Mouse (Mus musculus) intestine, embryonic 15.5 days (tissue): ENCODE measurements around the gene Tmem274. TPM values are rescaled to one million over a fixed set of nuclear protein-coding genes. Genes with fewer than 3 reads are reported as not detected.

Source experiments
- ATAC-seq: fragments of 200-750 bp; cut with Nextera tagmentation; 2 replicates; pipeline ENCODE4 v1.8.0; 2017; ENCODE audit warnings: moderate TSS enrichment, moderate library complexity
- H3K27ac ChIP-seq: fragments of 300-500 bp; sonication (generic); 2 replicates; pipeline ENCODE4 v1.5.1; 2015; ENCODE audit warnings: mild to moderate bottlenecking, inconsistent platforms
- H3K27me3 ChIP-seq: fragments of 300-500 bp; sonication (generic); replicated peaks from 2 replicates; pipeline ENCODE4 v1.6.1; 2015; ENCODE audit warnings: inconsistent platforms
- H3K36me3 ChIP-seq: fragments of 300-500 bp; sonication (generic); 2 replicates; pipeline ENCODE4 v1.6.1; 2015; ENCODE audit warnings: inconsistent platforms
- H3K4me1 ChIP-seq: fragments of 300-500 bp; sonication (generic); replicated peaks from 2 replicates; pipeline ENCODE4 v1.6.1; 2015; ENCODE audit warnings: inconsistent platforms
- H3K4me2 ChIP-seq: fragments of 300-500 bp; sonication (generic); replicated peaks from 2 replicates; pipeline ENCODE4 v1.6.1; 2015; ENCODE audit warnings: mild to moderate bottlenecking, inconsistent platforms
- H3K4me3 ChIP-seq: fragments of 300-500 bp; sonication (generic); replicated peaks from 2 replicates; pipeline ENCODE4 v1.5.1; 2015; ENCODE audit warnings: inconsistent platforms
- H3K9ac ChIP-seq: fragments of 300-500 bp; sonication (generic); 2 replicates; pipeline ENCODE4 v1.6.1; 2015; ENCODE audit warnings: inconsistent platforms
- H3K9me3 ChIP-seq: fragments of 300-500 bp; sonication (generic); 2 replicates; pipeline ENCODE4 v1.6.1; 2016; ENCODE audit warnings: inconsistent platforms
- WGBS: fragments of 180-500 bp; shearing (Covaris S2); methylation state at CpG from one replicate; pipeline ENCODE4 v1.1.7; 2015; 5-methylcytosine and 5-hydroxymethylcytosine counted together
- polyA plus RNA-seq: library from polyadenylated mRNA; unstranded; fragments of >200 nt; fragmentation: Nextera tagmentation; extraction: Ambion mirVana; gene quantifications from 2 replicates; pipeline ENCODE4 v1.2.1, GENCODE M21; 2015

Gene Tmem274
- polyA plus RNA-seq, 1 experiment from 2014 or later = not detected

GRCm38 (mm10) chr4:149485825-149486206, 8.6 kb downstream of the Tmem274 start:
- H3K27me3 ChIP-seq = no peaks in the 10 kb centered on the region
- H3K9me3 ChIP-seq = no peaks in the 10 kb centered on the region
- peak overlapping the region; percentile 81 for H3K9ac ChIP-seq
- H3K36me3 ChIP-seq = peaks cover 16% of the 10 kb centered on the region
- peak overlapping the region; percentile 78 for H3K27ac ChIP-seq
- peaks cover 6% of the 10 kb centered on the region; the same call in 1 of the 2 replicates for H3K4me1 ChIP-seq
- ATAC-seq = no peak
- peak overlapping the region; percentile 77 for H3K4me3 ChIP-seq
- H3K4me2 ChIP-seq = peak overlapping the region; percentile 85
- under 1% methylated on average over 10 of the region's 10 CpGs for WGBS

GRCm38 (mm10) chr4:149487729-149488128, 10.6 kb downstream of the Tmem274 start:
- H3K9ac ChIP-seq = no peak overlapping the region
- H3K27me3 ChIP-seq = no peaks in the 10 kb centered on the region
- H3K36me3 ChIP-seq = peaks cover 22% of the 10 kb centered on the region
- WGBS = 94% methylated on average over 12 of the region's 12 CpGs
- no peak overlapping the region for H3K4me2 ChIP-seq
- no peak overlapping the region for H3K27ac ChIP-seq
- H3K9me3 ChIP-seq = no peaks in the 10 kb centered on the region
- no peak overlapping the region for H3K4me3 ChIP-seq
- no peak for ATAC-seq
- H3K4me1 ChIP-seq = peaks cover 6% of the 10 kb centered on the region; the same call in 1 of the 2 replicates

DNA sequence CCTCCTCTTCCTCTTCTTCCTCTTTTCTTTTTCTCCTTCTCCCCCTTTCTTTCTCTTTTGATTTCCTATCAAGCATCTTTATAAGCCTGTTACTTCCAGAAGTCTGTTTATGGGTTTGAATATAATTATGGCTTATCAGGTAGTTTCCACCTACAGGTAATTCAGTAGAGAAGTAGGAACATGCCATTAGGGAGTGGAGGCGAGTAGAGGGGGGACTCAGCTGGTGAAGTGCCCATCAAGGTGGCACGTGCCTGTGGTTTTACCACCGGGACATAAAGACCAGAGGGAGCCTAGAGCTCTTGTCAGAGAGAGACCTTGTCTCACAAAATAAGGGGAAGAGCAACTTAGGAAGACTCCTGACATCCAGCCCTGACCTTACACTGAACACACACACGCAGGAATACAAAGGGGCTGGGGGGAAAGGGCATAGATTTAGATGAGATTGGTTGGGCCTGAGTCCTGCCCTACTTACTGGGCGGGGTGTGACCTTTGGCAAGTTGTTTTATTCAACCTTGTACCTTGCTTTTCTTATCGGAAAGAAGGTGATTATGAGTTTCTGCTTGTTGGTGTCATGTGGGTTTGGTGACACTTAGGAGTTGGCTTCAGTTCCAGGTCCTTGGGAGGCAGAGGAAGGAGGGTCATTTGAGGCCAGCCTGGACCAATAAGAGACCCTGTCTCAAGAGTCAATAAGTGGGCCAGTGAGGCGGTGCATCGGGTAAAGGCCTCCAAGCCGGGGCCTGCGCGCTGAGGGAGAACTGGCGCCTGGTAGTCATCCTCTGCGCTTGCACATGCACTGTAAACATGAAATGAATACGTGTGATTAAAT, 12.4 kb downstream of the Tmem274 start:
- Histone ChIP-seq H3K27ac (peak overlapping the region; percentile 65), H3K36me3 (peaks cover 34% of the 10 kb centered on the region), H3K9me3 (no peaks in the 10 kb centered on the region), H3K4me1 (peaks cover 2% of the 10 kb centered on the region; the same call in 1 of the 2 replicates), H3K27me3 (no peaks in the 10 kb centered on the region), H3K4me3 (no peak overlapping the region), H3K9ac (no peak overlapping the region), H3K4me2 (no peak overlapping the region)
- ATAC-seq = peak; percentile 77
- WGBS = 72% methylated on average over 14 of the region's 14 CpGs

GRCm38 (mm10) chr4:149491151-149491550, 14.0 kb downstream of the Tmem274 start:
- no peaks in the 10 kb centered on the region for H3K9me3 ChIP-seq
- H3K9ac ChIP-seq = no peak overlapping the region
- peaks cover 1% of the 10 kb centered on the region; the same call in 1 of the 2 replicates for H3K4me1 ChIP-seq
- H3K4me2 ChIP-seq = no peak overlapping the region
- H3K4me3 ChIP-seq = no peak overlapping the region
- peaks cover 40% of the 10 kb centered on the region for H3K36me3 ChIP-seq
- ATAC-seq = no peak
- WGBS = 95% methylated on average over 3 of the region's 3 CpGs
- no peak overlapping the region for H3K27ac ChIP-seq
- no peaks in the 10 kb centered on the region for H3K27me3 ChIP-seq

GRCm38 (mm10) chr4:149496612-149497011, 19.4 kb downstream of the Tmem274 start:
- no peak overlapping the region for H3K4me3 ChIP-seq
- H3K27ac ChIP-seq = no peak overlapping the region
- no peaks in the 10 kb centered on the region for H3K4me1 ChIP-seq
- H3K9me3 ChIP-seq = no peaks in the 10 kb centered on the region
- H3K9ac ChIP-seq = no peak overlapping the region
- no peak for ATAC-seq
- H3K27me3 ChIP-seq = no peaks in the 10 kb centered on the region
- 75% methylated on average over 2 of the region's 2 CpGs for WGBS
- peaks cover 39% of the 10 kb centered on the region for H3K36me3 ChIP-seq
- no peak overlapping the region for H3K4me2 ChIP-seq

GRCm38 (mm10) chr4:149498901-149499300, 21.7 kb downstream of the Tmem274 start:
- ATAC-seq = no peak

GRCm38 (mm10) chr4:149499790-149500189, 22.6 kb downstream of the Tmem274 start:
- H3K36me3 ChIP-seq = peaks cover 27% of the 10 kb centered on the region

More at GRCm38 (mm10) chr4:149498901-149499300, 21.7 kb downstream of the Tmem274 start:
- Histone ChIP-seq H3K9me3 (no peaks in the 10 kb centered on the region), H3K27ac (no peak overlapping the region), H3K4me2 (no peak overlapping the region), H3K4me1 (no peaks in the 10 kb centered on the region), H3K4me3 (no peak overlapping the region), H3K27me3 (no peaks in the 10 kb centered on the region), H3K36me3 (peaks cover 32% of the 10 kb centered on the region), H3K9ac (no peak overlapping the region)
- 70% methylated on average over 8 of the region's 8 CpGs for WGBS

DNA sequence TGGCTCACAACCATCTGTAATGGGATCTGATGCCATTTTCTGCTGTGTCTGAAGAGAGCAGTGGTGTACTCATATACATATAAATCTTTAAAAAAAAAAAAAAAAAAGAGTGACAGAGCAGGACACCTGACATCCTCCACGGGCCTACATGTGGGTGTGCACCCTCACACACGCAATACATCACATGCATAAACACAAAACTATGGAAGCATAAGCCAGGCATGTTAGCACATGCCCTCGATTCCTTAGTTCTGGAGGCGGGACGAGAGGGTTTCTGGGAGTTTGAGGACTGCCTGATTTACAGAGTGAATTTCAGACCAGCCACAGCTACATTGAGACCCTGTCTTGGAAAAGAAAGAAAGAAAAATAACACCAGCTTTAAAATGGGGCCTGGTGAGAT, 27.2 kb downstream of the Tmem274 start:
- Histone ChIP-seq H3K9me3 (no peaks in the 10 kb centered on the region), H3K27me3 (no peaks in the 10 kb centered on the region), H3K36me3 (peaks cover 8% of the 10 kb centered on the region; the same call in 1 of the 2 replicates), H3K27ac (no peak overlapping the region), H3K4me1 (no peaks in the 10 kb centered on the region), H3K4me3 (no peak overlapping the region), H3K4me2 (no peak overlapping the region), H3K9ac (no peak overlapping the region)
- 80% methylated on average over 5 of the region's 5 CpGs for WGBS
- ATAC-seq = no peak

More at GRCm38 (mm10) chr4:149499790-149500189, 22.6 kb downstream of the Tmem274 start:
- Histone ChIP-seq H3K4me3 (no peak overlapping the region), H3K27ac (no peak overlapping the region), H3K9me3 (no peaks in the 10 kb centered on the region), H3K4me1 (no peaks in the 10 kb centered on the region), H3K27me3 (no peaks in the 10 kb centered on the region), H3K4me2 (no peak overlapping the region), H3K9ac (no peak overlapping the region)
- no peak for ATAC-seq
- 88% methylated on average over 5 of the region's 5 CpGs for WGBS

DNA sequence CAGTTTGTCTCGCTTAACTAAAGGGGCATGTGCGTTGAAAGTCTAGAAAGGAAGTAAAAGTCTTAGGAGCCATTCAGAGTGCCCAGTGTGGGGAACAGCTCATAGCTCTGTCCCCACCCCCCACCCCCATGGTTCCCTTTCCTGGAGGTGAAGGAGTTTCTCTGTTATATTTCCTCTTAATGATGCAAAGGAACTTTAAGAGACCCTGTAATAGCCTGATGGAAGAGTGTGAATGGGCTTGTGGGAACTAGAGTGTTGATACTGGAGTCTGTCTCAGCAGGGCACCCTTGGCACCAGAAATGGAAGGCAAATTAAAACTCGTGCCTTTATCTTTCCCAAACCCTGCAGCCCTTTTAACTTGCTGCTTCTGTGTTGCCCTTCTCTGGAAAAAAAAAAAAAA, 27.7 kb downstream of the Tmem274 start:
- ATAC-seq = no peak
- Histone ChIP-seq H3K36me3 (peaks cover 8% of the 10 kb centered on the region; the same call in 1 of the 2 replicates), H3K9me3 (no peaks in the 10 kb centered on the region), H3K9ac (no peak overlapping the region), H3K4me2 (no peak overlapping the region), H3K27ac (no peak overlapping the region), H3K4me3 (no peak overlapping the region), H3K4me1 (no peaks in the 10 kb centered on the region), H3K27me3 (no peaks in the 10 kb centered on the region)
- WGBS = 47% methylated on average over 3 of the region's 3 CpGs

GRCm38 (mm10) chr4:149505261-149505967, 28.2 kb downstream of the Tmem274 start:
- H3K4me3 ChIP-seq = no peak overlapping the region
- no peak for ATAC-seq
- H3K27ac ChIP-seq = no peak overlapping the region
- H3K27me3 ChIP-seq = no peaks in the 10 kb centered on the region
- H3K9ac ChIP-seq = no peak overlapping the region
- H3K9me3 ChIP-seq = no peaks in the 10 kb centered on the region
- H3K4me1 ChIP-seq = no peaks in the 10 kb centered on the region
- WGBS = 73% methylated on average over 14 of the region's 15 CpGs
- H3K36me3 ChIP-seq = peaks cover 4% of the 10 kb centered on the region; the same call in 1 of the 2 replicates
- H3K4me2 ChIP-seq = no peak overlapping the region

GRCm38 (mm10) chr4:149506904-149507303, 29.7 kb downstream of the Tmem274 start:
- H3K4me3 ChIP-seq = no peak overlapping the region
- no peak overlapping the region for H3K9ac ChIP-seq
- no peak overlapping the region for H3K4me2 ChIP-seq
- H3K36me3 ChIP-seq = no peaks in the 10 kb centered on the region; the same call in 1 of the 2 replicates
- H3K27me3 ChIP-seq = no peaks in the 10 kb centered on the region
- H3K4me1 ChIP-seq = no peaks in the 10 kb centered on the region
- ATAC-seq = no peak
- no peaks in the 10 kb centered on the region for H3K9me3 ChIP-seq
- 72% methylated on average over 3 of the region's 3 CpGs for WGBS
- no peak overlapping the region for H3K27ac ChIP-seq

DNA sequence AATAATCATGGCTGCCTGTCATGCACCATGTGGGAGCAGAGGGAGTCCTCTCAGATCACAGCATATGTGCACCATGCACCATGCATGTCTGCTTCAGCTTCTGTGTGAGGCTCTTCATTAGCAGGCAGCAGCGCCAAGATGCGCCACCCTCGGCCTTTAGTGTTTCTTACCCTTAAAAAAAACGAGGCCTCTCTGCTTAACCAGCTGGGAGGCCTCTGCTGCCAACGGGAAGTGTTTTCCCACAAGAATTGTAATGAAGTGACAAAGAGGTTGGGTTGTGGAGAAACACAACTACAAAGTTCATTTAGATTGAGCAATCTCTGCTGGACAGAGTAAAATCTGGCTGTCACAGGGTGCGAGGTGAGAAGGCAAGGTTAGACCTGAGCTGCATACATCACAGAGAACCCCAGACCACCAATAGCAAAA, 34.1 kb downstream of the Tmem274 start:
- Histone ChIP-seq H3K4me3 (no peak overlapping the region), H3K36me3 (no peaks in the 10 kb centered on the region), H3K9ac (no peak overlapping the region), H3K27ac (no peak overlapping the region), H3K27me3 (no peaks in the 10 kb centered on the region), H3K9me3 (no peaks in the 10 kb centered on the region), H3K4me1 (no peaks in the 10 kb centered on the region), H3K4me2 (no peak overlapping the region)
- WGBS = 50% methylated on average over 6 of the region's 6 CpGs
- ATAC-seq = no peak
